Mouse (Mus musculus): ENCODE data around the gene Cct6b. TPM values are rescaled to one million over a fixed set of nuclear protein-coding genes. Genes with fewer than 3 reads are reported as not detected.

The Cct6b gene
- 0.48 TPM for polyA plus RNA-seq (2017; shearing (Covaris generic))

DNA sequence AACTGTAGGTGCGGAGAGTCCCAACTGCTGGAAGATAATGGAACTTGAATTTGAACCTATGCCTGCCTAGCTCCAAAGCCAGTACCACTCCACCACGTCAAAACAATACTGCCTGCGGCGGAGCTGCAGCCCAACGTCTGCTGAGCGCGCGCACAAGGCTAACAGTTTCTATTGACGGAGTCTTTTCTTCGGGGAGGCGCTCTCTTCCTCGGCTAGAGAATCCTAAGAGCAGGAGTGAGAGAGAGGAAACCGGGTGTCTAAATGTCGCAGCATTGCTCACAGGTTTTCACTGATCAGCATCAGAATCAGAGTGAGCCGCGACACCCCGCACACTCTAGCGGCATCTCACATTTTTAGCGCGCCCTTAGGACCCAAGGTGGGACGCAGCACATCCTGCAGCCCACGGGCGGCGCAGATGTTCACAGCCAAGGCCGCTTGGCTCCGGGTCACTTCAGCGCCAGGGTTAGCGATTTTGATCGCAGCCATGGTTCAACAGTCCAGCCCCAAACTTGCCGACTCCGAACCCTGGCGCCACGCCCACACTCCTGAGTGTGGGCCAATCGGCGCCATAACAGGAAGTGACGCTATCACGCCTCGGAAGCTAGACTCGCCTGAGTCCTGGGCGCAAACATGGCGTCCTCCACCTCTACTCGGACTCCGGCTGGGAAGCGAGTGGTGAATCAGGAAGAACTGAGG, at the start of gene Cct6b, which contains the start of gene Zfp830:
Cct6b (minus strand) TSS at position 580 of the 696 bp plus-strand sequence.
Zfp830 (plus strand) TSS at position 604 of the 696 bp plus-strand sequence.

DNA sequence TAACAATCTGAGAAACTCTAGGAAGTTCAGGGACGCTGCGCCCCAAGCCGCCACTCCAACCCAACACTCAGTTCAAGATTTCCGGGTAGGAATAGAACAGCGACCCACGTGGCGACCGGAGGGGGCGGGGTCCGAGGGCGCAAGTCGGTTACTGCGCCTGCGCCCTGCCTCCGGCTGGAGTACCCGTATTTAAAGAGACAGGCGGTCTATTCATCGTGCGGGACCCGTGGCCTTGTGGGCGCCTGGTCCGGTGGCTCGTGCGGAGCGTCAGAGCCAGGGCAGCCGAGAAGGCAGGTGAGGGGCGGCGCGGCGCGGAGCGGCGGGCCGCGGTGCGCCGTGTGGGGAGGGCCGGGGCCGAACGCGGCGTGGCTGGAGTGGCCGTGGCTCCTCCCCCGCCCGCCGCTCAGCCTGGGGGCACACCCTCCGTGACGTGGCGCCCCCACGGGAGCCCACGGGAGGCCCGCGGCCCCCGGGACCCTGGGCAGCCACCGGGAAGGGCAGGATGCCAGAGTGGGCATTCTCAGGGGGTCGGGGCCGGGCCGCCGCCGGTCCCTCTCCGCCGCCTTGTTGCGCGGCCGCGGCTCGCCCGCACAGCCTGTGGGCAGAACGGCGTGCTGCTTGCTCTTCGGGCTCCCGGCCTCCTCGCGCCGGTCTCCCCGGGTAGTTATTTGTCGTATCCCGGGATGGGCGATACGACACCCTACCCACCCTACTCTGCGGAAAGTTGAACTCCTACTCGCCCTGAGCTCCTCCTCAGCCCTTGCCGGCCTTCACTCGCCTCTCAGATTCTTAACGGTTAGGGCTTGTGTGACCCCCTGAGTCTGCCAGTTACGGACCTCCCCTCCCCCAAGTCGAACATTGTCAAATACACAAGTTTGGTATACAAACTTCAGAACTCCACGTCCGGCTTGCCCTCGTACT, 17.1 kb upstream of the Cct6b start, which contains the start of gene Lig3:
Lig3 (plus strand) TSS at position 126 of the 921 bp plus-strand sequence.

Other genes with a start within 250 kb of the Cct6b start
- gene Zfp830, start within 50 bp of the Cct6b start, polyA plus RNA-seq (2017; shearing (Covaris generic)), result 39.4 TPM
- gene Lig3, start 16.8 kb upstream of the Cct6b start, polyA plus RNA-seq (2017; shearing (Covaris generic)), result 25.0 TPM
- 22.8 TPM for gene Rffl, start 106.9 kb upstream of the Cct6b start, polyA plus RNA-seq (2017; shearing (Covaris generic))
- 11.7 TPM for gene Rad51d, start 126.3 kb upstream of the Cct6b start, polyA plus RNA-seq (2017; shearing (Covaris generic))
- 0.34 TPM for gene Fndc8, start 127.8 kb upstream of the Cct6b start, polyA plus RNA-seq (2017; shearing (Covaris generic))
- 17.9 TPM for gene Nle1, start 144.1 kb upstream of the Cct6b start, polyA plus RNA-seq (2017; shearing (Covaris generic))
- gene Unc45b, start 146.2 kb upstream of the Cct6b start, polyA plus RNA-seq (2017; shearing (Covaris generic)), result 0.18 TPM
- 10.5 TPM for gene Slfn5, start 187.0 kb upstream of the Cct6b start, polyA plus RNA-seq (2017; shearing (Covaris generic))
- gene Slfn9, start 227.5 kb upstream of the Cct6b start, polyA plus RNA-seq (2017; shearing (Covaris generic)), result 2.9 TPM